ENCODE assay signal across 7 mouse cellular contexts in the genomic region with DNA sequence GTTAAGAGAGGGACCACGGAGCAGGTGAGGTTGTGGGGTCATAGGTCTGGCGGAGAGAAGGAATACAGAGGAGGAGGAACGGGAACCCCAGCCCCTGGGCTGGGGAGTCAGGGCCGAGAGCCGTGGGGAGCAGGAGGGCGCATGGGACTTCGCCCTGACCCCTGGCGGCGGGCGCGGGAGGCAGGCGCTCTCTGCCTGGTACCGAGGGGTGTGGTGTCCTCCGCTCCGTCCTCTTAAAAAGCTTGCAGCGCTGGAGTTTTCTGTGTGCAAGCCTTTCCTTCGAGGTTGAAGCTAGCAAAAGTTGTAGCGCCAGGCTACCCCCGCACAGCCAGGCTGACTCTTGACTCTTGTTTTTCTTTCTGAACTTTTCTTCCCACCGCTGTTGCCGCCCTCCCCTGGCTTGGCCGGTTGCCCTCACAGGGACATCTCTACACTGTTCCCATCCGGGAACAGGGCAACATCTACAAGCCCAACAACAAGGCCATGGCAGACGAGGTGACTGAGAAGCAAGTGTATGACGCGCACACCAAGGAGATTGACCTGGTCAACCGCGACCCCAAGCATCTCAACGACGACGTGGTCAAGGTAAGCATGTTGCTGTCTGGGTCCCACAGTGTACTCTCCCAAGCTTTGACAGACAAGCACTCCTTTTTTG. TPM values are rescaled to one million over a fixed set of nuclear protein-coding genes. Genes with fewer than 3 reads are reported as not detected.
DNase-seq lines count a peak whose midpoint lies in the region; ATAC-seq and TF ChIP-seq lines count a peak whose summit lies in the region.

No protein-coding gene starts in this region.

- H3K9me3 ChIP-seq in limb, embryonic 11.5 days (ENCODE audit: control insufficient read depth, low read length) = no peaks in the 10 kb centered on the region
- H3K9me3 ChIP-seq in midbrain, embryonic 10.5 days (replicated peaks) = no peaks in the 10 kb centered on the region

- H3K36me3 ChIP-seq in limb, embryonic 11.5 days (ENCODE audit: control insufficient read depth, insufficient read depth, low read length) = no peaks in the 10 kb centered on the region
- no peaks in the 10 kb centered on the region for H3K36me3 ChIP-seq in midbrain, embryonic 10.5 days
- no peaks in the 10 kb centered on the region for H3K36me3 ChIP-seq in small intestine, adult 2 months (ENCODE audit: control insufficient read depth, insufficient read depth, low read length)

- peaks cover 16% of the 10 kb centered on the region for H3K27me3 ChIP-seq in limb, embryonic 11.5 days (ENCODE audit: control insufficient read depth, insufficient read depth, low read length)
- H3K27me3 ChIP-seq in midbrain, embryonic 10.5 days (ENCODE audit: low read depth, poor library complexity, severe bottlenecking) = peaks cover 54% of the 10 kb centered on the region
- peaks cover 19% of the 10 kb centered on the region for H3K27me3 ChIP-seq in small intestine, adult 2 months (ENCODE audit: control insufficient read depth, insufficient read depth, low read length)

- peak overlapping the region; percentile 38 for H3K4me3 ChIP-seq in limb, embryonic 11.5 days (ENCODE audit: low read depth, low read length)
- peak overlapping the region; percentile 63 for H3K4me3 ChIP-seq in midbrain, embryonic 10.5 days
- H3K4me3 ChIP-seq in small intestine, adult 2 months (ENCODE audit: low read depth, low read length) = peak overlapping the region; percentile 71

- TF ChIP-seq POLR2A in small intestine, adult 2 months (IDR thresholded peaks at IDR 0.05; ENCODE audit: low read depth, low read length) = no peak

- H3K27ac ChIP-seq in limb, embryonic 11.5 days (replicated peaks; ENCODE audit: low read depth, low read length) = no peak overlapping the region
- H3K27ac ChIP-seq in midbrain, embryonic 10.5 days (replicated peaks) = no peak overlapping the region
- peak overlapping the region; percentile 89 for H3K27ac ChIP-seq in small intestine, adult 2 months (ENCODE audit: insufficient read depth, low read depth, low read length)

- peaks cover 4% of the 10 kb centered on the region for H3K4me1 ChIP-seq in limb, embryonic 11.5 days (ENCODE audit: control insufficient read depth, insufficient read depth, low read length)
- H3K4me1 ChIP-seq in midbrain, embryonic 10.5 days = peaks cover 25% of the 10 kb centered on the region
- H3K4me1 ChIP-seq in small intestine, adult 2 months (ENCODE audit: control insufficient read depth, insufficient read depth, insufficient read length, low read length) = no peaks in the 10 kb centered on the region

- peak; percentile 74 to 77 for DNase-seq in adrenal gland, adult 18-20 months (ENCODE audit: low spot score in 2 of 2)
- DNase-seq in embryo, embryonic 10.5 days (ENCODE audit: low spot score) = peak; percentile 76
- DNase-seq in gastrocnemius, postnatal 25 days = peak; percentile 74
- peak; percentile 30 for DNase-seq in induced T-regulatory cell, adult 2 months (ENCODE audit: low read depth)
- DNase-seq in limb, embryonic 11.5 days (ENCODE audit: low spot score) = peak; percentile 75
- DNase-seq in midbrain, embryonic 10.5 days (ENCODE audit: low spot score) = peak; percentile 77

- peak overlapping the region; percentile 27 for H3K9ac ChIP-seq in limb, embryonic 11.5 days (ENCODE audit: low read length)

- 2% methylated on average over 30 of the region's 31 CpGs for WGBS in limb, embryonic 11.5 days
- WGBS in midbrain, embryonic 10.5 days = 2% methylated on average over 31 of the region's 31 CpGs
- WGBS in small intestine, adult 2 months = 5% methylated on average over 31 of the region's 31 CpGs

- peak overlapping the region; percentile 94 for H3K4me2 ChIP-seq in limb, embryonic 11.5 days (ENCODE audit: low read depth, severe bottlenecking)

- ATAC-seq in limb, embryonic 11.5 days (ENCODE audit: insufficient number of reproducible peaks, low FRiP score, low TSS enrichment, low read depth) = peak; percentile 76; the same call in 1 of the 2 replicates

- TF ChIP-seq CTCF in small intestine, adult 2 months (IDR thresholded peaks at IDR 0.05; ENCODE audit: extremely low read depth, insufficient read length, insufficient replicate concordance, low read depth, low read length) = peak; percentile 52

RNA-seq across cellular contexts. Expression of gene Cav1, which starts 1.5 kb away (rescaled TPM):
- 100 to 1,000 TPM; 113 to 427 TPM for total RNA-seq in adrenal gland, adult 18-20 months (2021)
- 100 to 1,000 TPM; 104 to 186 TPM for total RNA-seq in gastrocnemius, postnatal 25 days (2021)
- 26.9 and 29.1 TPM in 2 replicates for polyA plus RNA-seq in limb, embryonic 11.5 days (2014; fragmentation: Nextera tagmentation; extraction: Ambion mirVana)
- polyA plus RNA-seq in midbrain, embryonic 10.5 days (2016; fragmentation: Nextera tagmentation; extraction: Ambion mirVana) = 6.4 and 8.6 TPM in 2 replicates
- polyA plus RNA-seq in small intestine, adult 2 months (2012; rRNA removed) = 68.9 and 95.8 TPM in 2 replicates

RNA-seq across cellular contexts. Expression of gene Cav2, which starts 26.6 kb away (rescaled TPM):
- 10 to 100 TPM; 24.5 to 87.0 TPM for total RNA-seq in adrenal gland, adult 18-20 months (2021)
- 10 to 100 TPM; 20.2 to 30.4 TPM for total RNA-seq in gastrocnemius, postnatal 25 days (2021)
- polyA plus RNA-seq in limb, embryonic 11.5 days (2014; fragmentation: Nextera tagmentation; extraction: Ambion mirVana) = 7.1 and 7.2 TPM in 2 replicates
- 5.0 and 5.4 TPM in 2 replicates for polyA plus RNA-seq in midbrain, embryonic 10.5 days (2016; fragmentation: Nextera tagmentation; extraction: Ambion mirVana)
- polyA plus RNA-seq in small intestine, adult 2 months (2012; rRNA removed) = 6.9 and 7.0 TPM in 2 replicates
